Mouse (Mus musculus) MEL (cell line): Measurements from ENCODE around the gene Polr2e.

Source experiments
- CHD2 ChIP-seq: IDR thresholded peaks from 2 replicates; pipeline ENCODE4 v1.6.1; 2011; ENCODE audit warnings: low read length, improper control_type of control experiment
- CTCF ChIP-seq, 3 experiments: IDR thresholded peaks in 2 of 3; conservative IDR thresholded peaks in 1 of 3; 2 replicates each; pipeline ENCODE4 v1.5.1; 2011 to 2012; ENCODE audit warnings: low read length in 3 of 3, low read depth in 2 of 3, mild to moderate bottlenecking in 2 of 3, improper control_type of control experiment in 1 of 3, inconsistent platforms in 1 of 3, mixed read lengths in 1 of 3, moderate library complexity in 1 of 3; ENCODE audit not compliant: control insufficient read depth in 1 of 3, insufficient read depth in 1 of 3, poor library complexity in 1 of 3, severe bottlenecking in 1 of 3
- E2F4 ChIP-seq: IDR thresholded peaks from 2 replicates; pipeline ENCODE4 v1.6.1; 2011; ENCODE audit warnings: low read depth, low read length, improper control_type of control experiment, borderline replicate concordance
- ETS1 ChIP-seq: IDR thresholded peaks from 2 replicates; pipeline ENCODE4 v1.6.1; 2012; ENCODE audit warnings: low read depth, mild to moderate bottlenecking, inconsistent platforms, low read length, improper control_type of control experiment, moderate library complexity
- GABPA ChIP-seq: IDR thresholded peaks from 2 replicates; pipeline ENCODE4 v1.6.1; 2012; ENCODE audit warnings: low read depth, mild to moderate bottlenecking, inconsistent platforms, low read length, improper control_type of control experiment, moderate library complexity
- HCFC1 ChIP-seq: IDR thresholded peaks from 2 replicates; pipeline ENCODE4 v1.6.1; 2012; ENCODE audit warnings: low read depth, mild to moderate bottlenecking, inconsistent platforms, low read length, improper control_type of control experiment, moderate library complexity
- MXI1 ChIP-seq: IDR thresholded peaks from 2 replicates; pipeline ENCODE4 v1.6.1; 2011; ENCODE audit warnings: mild to moderate bottlenecking, low read depth, low read length, improper control_type of control experiment
- POLR2A ChIP-seq, 2 experiments: IDR thresholded peaks; 2 replicates each; pipeline ENCODE4 v1.6.1; 2011 to 2012; ENCODE audit warnings: low read length in 2 of 2, mild to moderate bottlenecking in 2 of 2, control low read depth in 1 of 2, improper control_type of control experiment in 1 of 2, low read depth in 1 of 2, moderate library complexity in 1 of 2; ENCODE audit not compliant: control insufficient read depth in 1 of 2, insufficient read depth in 1 of 2, poor library complexity in 1 of 2
- RAD21 ChIP-seq: IDR thresholded peaks from 2 replicates; pipeline ENCODE4 v1.6.1; 2011; ENCODE audit warnings: mild to moderate bottlenecking, low read depth, low read length, improper control_type of control experiment
- TAL1 ChIP-seq: IDR thresholded peaks from 2 replicates; pipeline ENCODE4 v1.6.1; 2012; ENCODE audit warnings: mild to moderate bottlenecking, inconsistent platforms, low read length, moderate library complexity, mixed read lengths
- ZKSCAN1 ChIP-seq: IDR thresholded peaks from 2 replicates; pipeline ENCODE4 v1.6.1; 2012; ENCODE audit warnings: low read depth, mild to moderate bottlenecking, inconsistent platforms, low read length, improper control_type of control experiment, moderate library complexity

- TF ChIP-seq CTCF (IDR thresholded peaks at IDR 0.05 in 2 of 3, conservative IDR thresholded peaks at IDR 0.05 in 1 of 3; ENCODE audit: control insufficient read depth in 1 of 3, insufficient read depth in 1 of 3, low read depth in 2 of 3, low read length in 3 of 3, poor library complexity in 1 of 3, severe bottlenecking in 1 of 3) = no peak
- TF ChIP-seq TAL1 = no peak
- no peak for TF ChIP-seq RAD21
- TF ChIP-seq MXI1 = peak; percentile 62
- no peak for TF ChIP-seq GABPA
- TF ChIP-seq ZKSCAN1 = no peak
- TF ChIP-seq ETS1 = no peak
- TF ChIP-seq POLR2A (IDR thresholded peaks at IDR 0.05; ENCODE audit: control insufficient read depth in 1 of 2, insufficient read depth in 1 of 2, low read depth in 1 of 2, low read length in 2 of 2, poor library complexity in 1 of 2) = peak in 1 of 2 experiments; percentile 84; a peak in 3 of 4 replicates
- no peak for TF ChIP-seq E2F4
- peak; percentile 23 for TF ChIP-seq HCFC1
- no peak for TF ChIP-seq CHD2
These were observed 42.4 kb downstream of the Polr2e start for GRCm38 (mm10) chr10:79997034-79997760.
